Mouse (Mus musculus) kidney, postnatal 14 days (tissue): Measurements from ENCODE around the gene Irak4.

Experiments used
- DNase-seq: peaks from one replicate; pipeline ENCODE4 v3.0.0; 2022; ENCODE audit warnings: mixed read lengths

Gene Irak4

GRCm38 (mm10) chr15:94564909-94565308 is 21.5 kb downstream of the Irak4 start:
- no peak for DNase-seq

- no peak for DNase-seq
Measured at GRCm38 (mm10) chr15:94565854-94566253, 22.4 kb downstream of the Irak4 start.

GRCm38 (mm10) chr15:94568496-94569182 is 25.2 kb downstream of the Irak4 start:
- no peak for DNase-seq

GRCm38 (mm10) chr15:94571501-94571900 is 28.1 kb downstream of the Irak4 start:
- no peak for DNase-seq

- no peak for DNase-seq
Measured at GRCm38 (mm10) chr15:94572746-94573145, 29.3 kb downstream of the Irak4 start.

GRCm38 (mm10) chr15:94574566-94575268 is 31.3 kb downstream of the Irak4 start:
- no peak for DNase-seq

GRCm38 (mm10) chr15:94582000-94582593 is 38.7 kb downstream of the Irak4 start:
- peak; percentile 66 for DNase-seq

GRCm38 (mm10) chr15:94583153-94583552 is 39.7 kb downstream of the Irak4 start:
- DNase-seq: no peak

- no peak for DNase-seq
Measured at GRCm38 (mm10) chr15:94584738-94585137, 41.3 kb downstream of the Irak4 start.

GRCm38 (mm10) chr15:94587826-94588715 is 44.6 kb downstream of the Irak4 start:
- no peak for DNase-seq

- peak; percentile 99 for DNase-seq
Measured at GRCm38 (mm10) chr15:94589219-94590075, 46.0 kb downstream of the Irak4 start, which contains the start of gene Twf1. Gene Twf1, minus strand, starts transcription at chr15:94589889.

- DNase-seq: no peak
Measured at GRCm38 (mm10) chr15:94590083-94590482, 46.6 kb downstream of the Irak4 start.

- no peak for DNase-seq
Measured at GRCm38 (mm10) chr15:94591356-94591755, 47.9 kb downstream of the Irak4 start.

- DNase-seq: peak; percentile 65
Measured at GRCm38 (mm10) chr15:94593586-94593985, 50.1 kb downstream of the Irak4 start.

- no peak for DNase-seq
Measured at GRCm38 (mm10) chr15:94600145-94600707, 56.8 kb downstream of the Irak4 start.

GRCm38 (mm10) chr15:94601339-94601738 is 57.9 kb downstream of the Irak4 start:
- DNase-seq: peak; percentile 68

- DNase-seq: no peak
Measured at GRCm38 (mm10) chr15:94602441-94602840, 59.0 kb downstream of the Irak4 start.

GRCm38 (mm10) chr15:94607768-94608167 is 64.3 kb downstream of the Irak4 start:
- DNase-seq: no peak

GRCm38 (mm10) chr15:94616036-94616435 is 72.6 kb downstream of the Irak4 start:
- no peak for DNase-seq

GRCm38 (mm10) chr15:94620909-94621308 is 77.5 kb downstream of the Irak4 start:
- no peak for DNase-seq

GRCm38 (mm10) chr15:94628463-94628829 is 85.0 kb downstream of the Irak4 start:
- DNase-seq: no peak
